Mouse (Mus musculus): ENCODE measurements at regions not wholly inside any gene's neighbourhood (a gene's known extent, or its start where the extent isn't known, plus 50 kb on each side); places are given as distances from the start of the nearest gene placed in this dataset.

- no peak for TF ChIP-seq POLR2A (IDR thresholded peaks at IDR 0.05; ENCODE audit: low read depth, low read length)
- no peak for TF ChIP-seq CTCF (IDR thresholded peaks at IDR 0.05; ENCODE audit: borderline replicate concordance, insufficient read depth, low read length)
Measured at GRCm38 (mm10) chr4:4497199-4497598, 296.0 kb downstream of the Impad1 start.

Data from embryonic fibroblast, embryonic 13.5 days (primary cell).